Mouse (Mus musculus) CH12.LX (cell line): ENCODE measurements around the gene Tpsb2. TPM values are rescaled to one million over a fixed set of nuclear protein-coding genes. Genes with fewer than 3 reads are reported as not detected.

Experiments used
- DNase-seq: peaks from one replicate; pipeline ENCODE4 v3.0.0-alpha.2; 2013; ENCODE audit errors: extremely low read depth
- H3K27ac ChIP-seq: 2 replicates; pipeline ENCODE4 v1.5.1; 2012; ENCODE audit warnings: low read depth, mild to moderate bottlenecking, control low read depth, moderate library complexity; ENCODE audit not compliant: insufficient read depth
- H3K27me3 ChIP-seq: replicated peaks from 2 replicates; pipeline ENCODE3; 2012; ENCODE audit warnings: inconsistent platforms
- H3K36me3 ChIP-seq, 2 experiments: replicated peaks in 1 of 2; 2 replicates each; pipeline versions ENCODE3 to v1.6.1; 2012; ENCODE audit warnings: inconsistent platforms in 1 of 2, low read length in 1 of 2, mild to moderate bottlenecking in 1 of 2, mixed read lengths in 1 of 2, moderate library complexity in 1 of 2; ENCODE audit not compliant: control insufficient read depth in 1 of 2, insufficient read depth in 1 of 2
- H3K4me1 ChIP-seq, 2 experiments: 2 replicates each; pipeline ENCODE4 v1.6.1; 2012; ENCODE audit warnings: inconsistent platforms in 1 of 2, moderate library complexity in 1 of 2; ENCODE audit not compliant: insufficient read depth in 2 of 2, control insufficient read depth in 1 of 2
- H3K4me2 ChIP-seq: 2 replicates; pipeline ENCODE4 v1.6.1; 2012; ENCODE audit warnings: low read depth, mild to moderate bottlenecking, control low read depth; ENCODE audit not compliant: poor library complexity, insufficient read depth, severe bottlenecking
- H3K4me3 ChIP-seq, 3 experiments: fragments of 150-350 bp in 1 of 3; sonication (generic) in 1 of 3; replicated peaks in 1 of 3; 2 replicates each; pipeline versions ENCODE3 to v1.5.1; 2011 to 2012; ENCODE audit warnings: low read depth in 2 of 3, low read length in 2 of 3, mild to moderate bottlenecking in 2 of 3, moderate library complexity in 2 of 3, control low read depth in 1 of 3, improper control_type of control experiment in 1 of 3, inconsistent platforms in 1 of 3, mixed read lengths in 1 of 3; ENCODE audit not compliant: poor library complexity in 1 of 3
- H3K79me2 ChIP-seq: replicated peaks from 2 replicates; pipeline ENCODE4 v1.6.1; 2012; ENCODE audit warnings: mild to moderate bottlenecking, moderate library complexity; ENCODE audit not compliant: control insufficient read depth, poor library complexity, insufficient read depth, severe bottlenecking; ENCODE audit errors: extremely low read depth
- H3K9ac ChIP-seq: 2 replicates; pipeline ENCODE4 v1.6.1; 2012; ENCODE audit warnings: low read depth, mild to moderate bottlenecking, control low read depth, moderate library complexity; ENCODE audit not compliant: insufficient read depth
- H3K9me3 ChIP-seq: replicated peaks from 2 replicates; pipeline ENCODE3; 2012; ENCODE audit warnings: low read length, inconsistent platforms, mixed read lengths
- BHLHE40 ChIP-seq: IDR thresholded peaks from 2 replicates; pipeline ENCODE4 v1.6.1; 2011; ENCODE audit warnings: mild to moderate bottlenecking, low read depth, low read length, improper control_type of control experiment
- CHD2 ChIP-seq: IDR thresholded peaks from 2 replicates; pipeline ENCODE4 v1.6.1; 2011; ENCODE audit warnings: low read length, improper control_type of control experiment
- CTCF ChIP-seq, 2 experiments: IDR thresholded peaks in 1 of 2; conservative IDR thresholded peaks in 1 of 2; 2 replicates each; pipeline ENCODE4 v1.5.1; 2011 to 2012; ENCODE audit warnings: low read depth in 2 of 2, low read length in 2 of 2, improper control_type of control experiment in 1 of 2, inconsistent platforms in 1 of 2, mild to moderate bottlenecking in 1 of 2, moderate library complexity in 1 of 2
- E2F4 ChIP-seq: IDR thresholded peaks from 2 replicates; pipeline ENCODE4 v1.6.1; 2011; ENCODE audit warnings: low read depth, low read length, improper control_type of control experiment; ENCODE audit not compliant: insufficient replicate concordance
- ELF1 ChIP-seq: IDR thresholded peaks from 2 replicates; pipeline ENCODE4 v1.6.1; 2014; ENCODE audit warnings: low read depth, mild to moderate bottlenecking, inconsistent platforms, low read length, improper control_type of control experiment
- GABPA ChIP-seq: IDR thresholded peaks from 2 replicates; pipeline ENCODE4 v1.6.1; 2012; ENCODE audit warnings: low read depth, low read length, improper control_type of control experiment, inconsistent platforms; ENCODE audit not compliant: insufficient replicate concordance
- HCFC1 ChIP-seq: IDR thresholded peaks from 2 replicates; pipeline ENCODE4 v1.6.1; 2012; ENCODE audit warnings: low read depth, mild to moderate bottlenecking, inconsistent platforms, low read length, improper control_type of control experiment
- JUN ChIP-seq: IDR thresholded peaks from 2 replicates; pipeline ENCODE4 v1.6.1; 2011; ENCODE audit warnings: low read depth, mild to moderate bottlenecking, low read length, improper control_type of control experiment, moderate library complexity; ENCODE audit not compliant: insufficient read depth
- JUND ChIP-seq: conservative IDR thresholded peaks from 2 replicates; pipeline ENCODE4 v1.6.1; 2011; ENCODE audit warnings: low read depth, low read length, improper control_type of control experiment
- MAX ChIP-seq: IDR thresholded peaks from 2 replicates; pipeline ENCODE4 v1.6.1; 2011; ENCODE audit warnings: low read length, improper control_type of control experiment
- MYC ChIP-seq: IDR thresholded peaks from 2 replicates; pipeline ENCODE4 v1.6.1; 2011; ENCODE audit warnings: low read depth, mild to moderate bottlenecking, improper control_type of control experiment, low read length
- NELFE ChIP-seq: IDR thresholded peaks from 2 replicates; pipeline ENCODE4 v1.6.1; 2011; ENCODE audit warnings: low read depth, low read length, improper control_type of control experiment
- NRF1 ChIP-seq: IDR thresholded peaks from 2 replicates; pipeline ENCODE4 v1.6.1; 2014; ENCODE audit warnings: low read depth, mild to moderate bottlenecking, inconsistent platforms, low read length, improper control_type of control experiment, moderate library complexity
- PAX5 ChIP-seq: IDR thresholded peaks from 2 replicates; pipeline ENCODE4 v1.6.1; 2012; ENCODE audit warnings: low read length, inconsistent platforms, mixed read lengths
- POLR2A ChIP-seq: IDR thresholded peaks from 2 replicates; pipeline ENCODE4 v1.6.1; 2011; ENCODE audit warnings: low read depth, mild to moderate bottlenecking, improper control_type of control experiment, low read length
- RCOR1 ChIP-seq: conservative IDR thresholded peaks from 2 replicates; pipeline ENCODE4 v1.6.1; 2012; ENCODE audit warnings: low read depth, mild to moderate bottlenecking, inconsistent platforms, low read length, improper control_type of control experiment
- SMC3 ChIP-seq: IDR thresholded peaks from 2 replicates; pipeline ENCODE4 v1.6.1; 2011; ENCODE audit warnings: low read depth, low read length, improper control_type of control experiment
- TBP ChIP-seq: conservative IDR thresholded peaks from 2 replicates; pipeline ENCODE4 v1.6.1; 2011; ENCODE audit warnings: low read depth, low read length, improper control_type of control experiment
- UBTF ChIP-seq: IDR thresholded peaks from 2 replicates; pipeline ENCODE4 v1.6.1; 2012; ENCODE audit warnings: low read depth, mild to moderate bottlenecking, inconsistent platforms, low read length, improper control_type of control experiment, moderate library complexity
- USF1 ChIP-seq: IDR thresholded peaks from 2 replicates; pipeline ENCODE4 v1.6.1; 2014; ENCODE audit warnings: low read depth, mild to moderate bottlenecking, inconsistent platforms, low read length, improper control_type of control experiment
- ZKSCAN1 ChIP-seq: IDR thresholded peaks from 2 replicates; pipeline ENCODE4 v1.6.1; 2012; ENCODE audit warnings: low read depth, inconsistent platforms, low read length, improper control_type of control experiment, borderline replicate concordance
- ZMIZ1 ChIP-seq: IDR thresholded peaks from 2 replicates; pipeline ENCODE4 v1.6.1; 2012; ENCODE audit warnings: low read depth, mild to moderate bottlenecking, inconsistent platforms, low read length, improper control_type of control experiment
- ZNF384 ChIP-seq: IDR thresholded peaks from 2 replicates; pipeline ENCODE4 v1.6.1; 2012; ENCODE audit warnings: low read depth, low read length, improper control_type of control experiment, inconsistent platforms
- dilution Hi-C: fragments of 300-500 bp; cut with MboI; formaldehyde crosslinking; loops from 2 replicates; pipeline ENCODE4 v1.14.3; 2020; ENCODE audit warnings: low sequenced_read_pairs; ENCODE audit not compliant: extremely low pct_unique_long_range_greater_than_20kb, extremely low pct_ligation_motif_present
- in situ Hi-C: fragments of 300-500 bp; cut with MboI; formaldehyde crosslinking; loops from 3 replicates; pipeline ENCODE4 v1.14.3; 2019; ENCODE audit warnings: low sequenced_read_pairs, low pct_ligation_motif_present, low pct_unique_long_range_greater_than_20kb, mixed read lengths
- polyA plus RNA-seq: library from polyadenylated mRNA; unstranded; fragments of >175 nt; gene quantifications from 2 replicates; pipeline ENCODE4 v1.2.1, GENCODE M21; 2012; ENCODE audit warnings: low read depth; ENCODE audit not compliant: insufficient read length
- total RNA-seq, 2 experiments: library from RNA; depleted of rRNA; stranded (reverse); fragments of 300-350 nt in 1 of 2; fragments of >200 nt in 1 of 2; gene quantifications; 2 replicates each; pipeline ENCODE4 v1.2.3; 2012 to 2014

The Tpsb2 gene
- total and polyA plus RNA-seq, 3 experiments, result not detected

- peaks cover 94% of the 10 kb centered on the region for H3K27me3 ChIP-seq
- H3K79me2 ChIP-seq, result no peaks in the 10 kb centered on the region
- in situ Hi-C loops (no loop called here), dilution Hi-C loops (no loop called here)
- no peaks in the 10 kb centered on the region for H3K9me3 ChIP-seq
- TF ChIP-seq MAX (no peak), MYC (no peak), HCFC1 (no peak), PAX5 (no peak), ZKSCAN1 (no peak), JUN (no peak)
- no peaks in the 10 kb centered on the region for H3K36me3 ChIP-seq
- no peaks in the 10 kb centered on the region for H3K4me1 ChIP-seq
- no peak within 1 kb of the TSS for H3K4me2 ChIP-seq
- no peak within 1 kb of the TSS for H3K9ac ChIP-seq
- no peak for DNase-seq
- no peak within 1 kb of the TSS for H3K27ac ChIP-seq
- no peak within 1 kb of the TSS for H3K4me3 ChIP-seq
These were observed 2.9 kb downstream of the Tpsb2 start, which contains the start of gene Tpsg1 for GRCm38 (mm10) chr17:25368973-25369372. Gene Tpsg1 (plus strand): TSS chr17:25369273.

- no peak for DNase-seq
- no peaks in the 10 kb centered on the region for H3K79me2 ChIP-seq
- no peak overlapping the region for H3K27ac ChIP-seq
- dilution Hi-C loops (no loop called here), in situ Hi-C loops (no loop called here)
- TF ChIP-seq JUND (no peak), UBTF (no peak), SMC3 (no peak), JUN (no peak), ZNF384 (no peak), CTCF (conservative IDR thresholded peaks at IDR 0.05 in 1 of 2, IDR thresholded peaks at IDR 0.05 in 1 of 2; ENCODE audit: low read depth in 2 of 2, low read length in 2 of 2) (no peak), ZKSCAN1 (no peak), CHD2 (no peak), HCFC1 (no peak), BHLHE40 (no peak), POLR2A (no peak), E2F4 (no peak), TBP (no peak)
- H3K4me2 ChIP-seq, result no peak overlapping the region
- H3K9me3 ChIP-seq, result no peaks in the 10 kb centered on the region
- H3K36me3 ChIP-seq, result no peaks in the 10 kb centered on the region
- H3K9ac ChIP-seq, result no peak overlapping the region
- H3K4me1 ChIP-seq, result no peaks in the 10 kb centered on the region
- H3K27me3 ChIP-seq, result peaks cover 93% of the 10 kb centered on the region
- no peak overlapping the region for H3K4me3 ChIP-seq
These were observed 6.4 kb downstream of the Tpsb2 start for GRCm38 (mm10) chr17:25372491-25372890.

GRCm38 (mm10) chr17:25374011-25374410 lies 7.9 kb downstream of the Tpsb2 start:
- in situ Hi-C loops (no loop called here), dilution Hi-C loops (no loop called here)
- Histone ChIP-seq H3K79me2 (no peaks in the 10 kb centered on the region), H3K27me3 (peaks cover 84% of the 10 kb centered on the region), H3K9ac (no peak overlapping the region), H3K4me2 (no peak overlapping the region), H3K27ac (no peak overlapping the region), H3K36me3 (no peaks in the 10 kb centered on the region), H3K9me3 (peaks cover 2% of the 10 kb centered on the region), H3K4me3 (no peak overlapping the region), H3K4me1 (no peaks in the 10 kb centered on the region)
- TF ChIP-seq SMC3, result no peak
- TF ChIP-seq NELFE, result no peak
- TF ChIP-seq PAX5, result no peak
- no peak for TF ChIP-seq MAX
- TF ChIP-seq E2F4, result no peak
- TF ChIP-seq BHLHE40, result no peak
- no peak for TF ChIP-seq NRF1
- no peak for TF ChIP-seq MYC
- TF ChIP-seq UBTF, result no peak
- TF ChIP-seq GABPA, result no peak
- TF ChIP-seq ZMIZ1, result no peak
- no peak for TF ChIP-seq USF1
- no peak for TF ChIP-seq POLR2A
- no peak for TF ChIP-seq ELF1
- TF ChIP-seq RCOR1, result no peak
- TF ChIP-seq ZNF384, result no peak
- DNase-seq, result no peak
